Mouse (Mus musculus) hindbrain, embryonic 14.5 days (tissue): ENCODE measurements around the gene Hcls1. TPM values are rescaled to one million over a fixed set of nuclear protein-coding genes. Genes with fewer than 3 reads are reported as not detected.

ENCODE experiments used
- ATAC-seq: fragments of 200-750 bp; cut with Nextera tagmentation; 2 replicates; pipeline ENCODE4 v1.8.0; 2017; ENCODE audit warnings: moderate number of reproducible peaks, mild to moderate bottlenecking, moderate TSS enrichment, moderate library complexity; ENCODE audit not compliant: low FRiP score
- DNase-seq: peaks from one replicate; pipeline ENCODE4 v3.0.0-alpha.2; 2015; ENCODE audit warnings: low spot score
- H3K27ac ChIP-seq: fragments of 300-500 bp; sonication (generic); 2 replicates; pipeline ENCODE4 v1.5.1; 2014; ENCODE audit warnings: mild to moderate bottlenecking, moderate library complexity
- H3K27me3 ChIP-seq: fragments of 300-500 bp; sonication (generic); 2 replicates; pipeline ENCODE4 v1.6.1; 2014; ENCODE audit warnings: mild to moderate bottlenecking, low read length, mixed read lengths; ENCODE audit not compliant: control insufficient read depth, insufficient read depth
- H3K36me3 ChIP-seq: fragments of 300-500 bp; sonication (generic); replicated peaks from 2 replicates; pipeline ENCODE4 v1.6.1; 2014; ENCODE audit not compliant: control insufficient read depth, insufficient read depth
- H3K4me1 ChIP-seq: fragments of 300-500 bp; sonication (generic); replicated peaks from 2 replicates; pipeline ENCODE4 v1.6.1; 2014; ENCODE audit warnings: antibody characterized with exemption, low read length, mixed read lengths; ENCODE audit not compliant: control insufficient read depth, insufficient read depth
- H3K4me2 ChIP-seq: fragments of 300-500 bp; sonication (generic); replicated peaks from 2 replicates; pipeline ENCODE4 v1.6.1; 2014; ENCODE audit warnings: mild to moderate bottlenecking, moderate library complexity
- H3K4me3 ChIP-seq: fragments of 300-500 bp; sonication (generic); replicated peaks from 2 replicates; pipeline ENCODE4 v1.5.1; 2014; ENCODE audit warnings: mild to moderate bottlenecking, low read length
- H3K9ac ChIP-seq: fragments of 300-500 bp; sonication (generic); 2 replicates; pipeline ENCODE4 v1.6.1; 2014
- H3K9me3 ChIP-seq: fragments of 300-500 bp; sonication (generic); 2 replicates; pipeline ENCODE4 v1.6.1; 2016; ENCODE audit warnings: low read length; ENCODE audit not compliant: control insufficient read depth
- WGBS: fragments of 180-500 bp; shearing (Covaris S2); extraction: QIAGEN DNeasy Blood & Tissue Kit; methylation state at CpG from one replicate; pipeline ENCODE4 v1.1.7; 2014; 5-methylcytosine and 5-hydroxymethylcytosine counted together
- polyA plus RNA-seq: library from polyadenylated mRNA; unstranded; fragments of >200 nt; fragmentation: Nextera tagmentation; extraction: Ambion mirVana; gene quantifications from 2 replicates; pipeline ENCODE4 v1.2.1, GENCODE M21; 2014

The Hcls1 gene
- polyA plus RNA-seq, 1 experiment from 2014 or later: 0.99 TPM

- Histone ChIP-seq H3K9ac (no peak overlapping the region), H3K4me2 (no peak overlapping the region), H3K4me1 (no peaks in the 10 kb centered on the region), H3K4me3 (no peak overlapping the region), H3K27me3 (no peaks in the 10 kb centered on the region), H3K9me3 (no peaks in the 10 kb centered on the region), H3K27ac (no peak overlapping the region), H3K36me3 (no peaks in the 10 kb centered on the region)
- DNase-seq (no peak), ATAC-seq (no peak)
- 87% methylated on average over 4 of the region's 4 CpGs for WGBS
Measured at GRCm38 (mm10) chr16:36963415-36963814, 28.6 kb downstream of the Hcls1 start.

GRCm38 (mm10) chr16:36979127-36979526 lies 44.3 kb downstream of the Hcls1 start:
- no peaks in the 10 kb centered on the region for H3K36me3 ChIP-seq
- 92% methylated on average over 2 of the region's 2 CpGs for WGBS
- H3K4me3 ChIP-seq: no peak overlapping the region
- no peaks in the 10 kb centered on the region for H3K4me1 ChIP-seq
- H3K4me2 ChIP-seq: no peak overlapping the region
- H3K9ac ChIP-seq: no peak overlapping the region
- no peak for DNase-seq
- H3K27ac ChIP-seq: no peak overlapping the region
- ATAC-seq: no peak
- peaks cover 4% of the 10 kb centered on the region; the same call in 1 of the 2 replicates for H3K9me3 ChIP-seq
- no peaks in the 10 kb centered on the region for H3K27me3 ChIP-seq

- no peak for DNase-seq
- ATAC-seq: no peak
- Histone ChIP-seq H3K4me1 (no peaks in the 10 kb centered on the region), H3K9ac (no peak overlapping the region), H3K9me3 (peaks cover 4% of the 10 kb centered on the region; the same call in 1 of the 2 replicates), H3K4me2 (no peak overlapping the region), H3K27ac (no peak overlapping the region), H3K4me3 (no peak overlapping the region), H3K27me3 (no peaks in the 10 kb centered on the region), H3K36me3 (no peaks in the 10 kb centered on the region)
- 86% methylated on average over 1 of the region's 1 CpGs for WGBS
Measured at GRCm38 (mm10) chr16:36983796-36984195, 49.0 kb downstream of the Hcls1 start.

- peaks cover 4% of the 10 kb centered on the region; the same call in 1 of the 2 replicates for H3K9me3 ChIP-seq
- no peak overlapping the region for H3K4me2 ChIP-seq
- ATAC-seq (no peak), DNase-seq (no peak)
- no peak overlapping the region for H3K9ac ChIP-seq
- H3K27ac ChIP-seq: no peak overlapping the region
- H3K4me1 ChIP-seq: no peaks in the 10 kb centered on the region
- no peaks in the 10 kb centered on the region for H3K36me3 ChIP-seq
- H3K4me3 ChIP-seq: no peak overlapping the region
- 68% methylated on average over 5 of the region's 5 CpGs for WGBS
- no peaks in the 10 kb centered on the region for H3K27me3 ChIP-seq
Measured at GRCm38 (mm10) chr16:36985636-36986042, 50.9 kb downstream of the Hcls1 start.

GRCm38 (mm10) chr16:36987399-36987798 lies 52.6 kb downstream of the Hcls1 start:
- ATAC-seq (no peak), DNase-seq (no peak)
- no peak overlapping the region for H3K27ac ChIP-seq
- no peaks in the 10 kb centered on the region for H3K4me1 ChIP-seq
- no peaks in the 10 kb centered on the region for H3K9me3 ChIP-seq
- no peaks in the 10 kb centered on the region for H3K27me3 ChIP-seq
- H3K4me2 ChIP-seq: no peak overlapping the region
- H3K36me3 ChIP-seq: no peaks in the 10 kb centered on the region
- no peak overlapping the region for H3K9ac ChIP-seq
- H3K4me3 ChIP-seq: no peak overlapping the region
- WGBS: 75% methylated on average over 2 of the region's 2 CpGs

GRCm38 (mm10) chr16:36988066-36988465 lies 53.3 kb downstream of the Hcls1 start:
- Histone ChIP-seq H3K36me3 (no peaks in the 10 kb centered on the region), H3K4me3 (no peak overlapping the region), H3K27ac (no peak overlapping the region), H3K4me1 (no peaks in the 10 kb centered on the region), H3K9me3 (no peaks in the 10 kb centered on the region), H3K9ac (no peak overlapping the region), H3K27me3 (no peaks in the 10 kb centered on the region), H3K4me2 (no peak overlapping the region)
- DNase-seq (no peak), ATAC-seq (no peak)

GRCm38 (mm10) chr16:36989493-36989892 lies 54.7 kb downstream of the Hcls1 start:
- H3K27me3 ChIP-seq: no peaks in the 10 kb centered on the region
- H3K4me3 ChIP-seq: no peak overlapping the region
- H3K4me2 ChIP-seq: no peak overlapping the region
- H3K4me1 ChIP-seq: no peaks in the 10 kb centered on the region
- H3K27ac ChIP-seq: no peak overlapping the region
- WGBS: 71% methylated on average over 8 of the region's 8 CpGs
- no peak overlapping the region for H3K9ac ChIP-seq
- no peak for ATAC-seq
- DNase-seq: no peak
- H3K36me3 ChIP-seq: no peaks in the 10 kb centered on the region
- H3K9me3 ChIP-seq: no peaks in the 10 kb centered on the region

GRCm38 (mm10) chr16:36989999-36990625 lies 55.3 kb downstream of the Hcls1 start, which contains the start of gene Fbxo40:
Gene Fbxo40 (minus strand): TSS chr16:36990467.
- H3K27ac ChIP-seq: no peak within 1 kb of the TSS
- DNase-seq: no peak
- no peaks in the 10 kb centered on the region for H3K36me3 ChIP-seq
- no peak within 1 kb of the TSS for H3K4me2 ChIP-seq
- H3K27me3 ChIP-seq: no peaks in the 10 kb centered on the region
- WGBS: 82% methylated on average over 18 of the region's 18 CpGs
- H3K9ac ChIP-seq: no peak within 1 kb of the TSS
- H3K4me1 ChIP-seq: no peaks in the 10 kb centered on the region
- no peak for ATAC-seq
- H3K4me3 ChIP-seq: no peak within 1 kb of the TSS
- no peaks in the 10 kb centered on the region for H3K9me3 ChIP-seq

GRCm38 (mm10) chr16:36997650-36998049 lies 62.9 kb downstream of the Hcls1 start:
- no peak overlapping the region for H3K27ac ChIP-seq
- WGBS: 86% methylated on average over 6 of the region's 6 CpGs
- DNase-seq: no peak
- no peaks in the 10 kb centered on the region for H3K36me3 ChIP-seq
- H3K27me3 ChIP-seq: no peaks in the 10 kb centered on the region
- H3K9me3 ChIP-seq: no peaks in the 10 kb centered on the region
- no peak overlapping the region for H3K9ac ChIP-seq
- no peaks in the 10 kb centered on the region for H3K4me1 ChIP-seq
- no peak for ATAC-seq
- no peak overlapping the region for H3K4me3 ChIP-seq
- H3K4me2 ChIP-seq: no peak overlapping the region
